Mouse (Mus musculus): ENCODE measurements at regions not wholly inside any gene's neighbourhood (a gene's known extent, or its start where the extent isn't known, plus 50 kb on each side); places are given as distances from the start of the nearest gene placed in this dataset.

DNA sequence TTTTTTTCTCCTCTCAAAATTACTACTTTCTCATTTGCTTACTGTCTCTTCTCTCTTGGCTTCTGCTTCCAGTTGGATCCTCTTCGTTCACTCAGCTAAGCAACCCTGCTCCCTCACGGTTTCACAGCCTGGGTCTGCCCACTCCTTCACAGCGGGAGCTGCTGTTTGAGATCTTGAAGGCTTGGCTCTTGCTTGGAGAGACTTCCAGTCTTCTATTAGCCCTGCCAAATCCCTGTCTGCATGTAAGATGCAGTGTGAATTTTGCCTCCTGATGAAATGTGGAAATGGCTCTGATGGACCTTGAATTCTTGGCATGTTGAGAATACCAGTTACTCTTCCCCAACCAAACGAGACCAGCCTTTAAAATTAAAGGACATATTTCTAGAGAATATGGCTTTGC lies 149.1 kb upstream of the Tet2 start:
- no peak for TF ChIP-seq CHD2 (IDR thresholded peaks at IDR 0.05; ENCODE audit: low read depth, low read length)
- no peak for TF ChIP-seq ZNF384 (IDR thresholded peaks at IDR 0.05; ENCODE audit: low read depth, low read length)

Data from ES-E14 (cell line).